Mouse (Mus musculus) myocyte (in vitro differentiated cells): ENCODE measurements around the gene Tlx1.

Experiments
- CEBPB ChIP-seq: IDR thresholded peaks from 2 replicates; pipeline ENCODE4 v1.6.1; 2011; ENCODE audit warnings: mild to moderate bottlenecking, moderate library complexity; ENCODE audit not compliant: poor library complexity, insufficient read depth, severe bottlenecking
- E2F4 ChIP-seq: IDR thresholded peaks from one replicate; pipeline ENCODE4 v1.6.1; 2011; ENCODE audit warnings: mild to moderate bottlenecking, control low read depth, moderate library complexity; ENCODE audit not compliant: insufficient read depth
- MAX ChIP-seq: IDR thresholded peaks from one replicate; pipeline ENCODE4 v1.6.1; 2011; ENCODE audit warnings: low read depth, mild to moderate bottlenecking, control low read depth
- MYOG ChIP-seq, 3 experiments: IDR thresholded peaks; one replicate each; pipeline ENCODE4 v1.6.1; 2011; ENCODE audit warnings: control low read depth in 2 of 3, low read depth in 2 of 3, mild to moderate bottlenecking in 2 of 3; ENCODE audit not compliant: insufficient read length in 2 of 3, control insufficient read depth in 1 of 3, insufficient read depth in 1 of 3
- POLR2A ChIP-seq: IDR thresholded peaks from one replicate; pipeline ENCODE4 v1.6.1; 2011; ENCODE audit warnings: low read depth, mild to moderate bottlenecking, control low read depth, moderate library complexity; ENCODE audit not compliant: insufficient read length
- POLR2AphosphoS2 ChIP-seq: IDR thresholded peaks from one replicate; pipeline ENCODE4 v1.6.1; 2011; ENCODE audit warnings: low read depth, control low read depth; ENCODE audit not compliant: insufficient read length
- SRF ChIP-seq: IDR thresholded peaks from one replicate; pipeline ENCODE4 v1.6.1; 2011; ENCODE audit warnings: low read depth; ENCODE audit not compliant: control insufficient read depth, insufficient read length
- TCF12 ChIP-seq: IDR thresholded peaks from one replicate; pipeline ENCODE4 v1.6.1; 2011; ENCODE audit warnings: mild to moderate bottlenecking, control low read depth; ENCODE audit not compliant: poor library complexity, insufficient read depth, severe bottlenecking
- TCF3 ChIP-seq: IDR thresholded peaks from one replicate; pipeline ENCODE4 v1.6.1; 2011; ENCODE audit warnings: low read depth, control low read depth; ENCODE audit not compliant: insufficient read length
- USF1 ChIP-seq: IDR thresholded peaks from one replicate; pipeline ENCODE4 v1.6.1; 2011; ENCODE audit warnings: low read depth, mild to moderate bottlenecking, control low read depth, moderate library complexity

DNA sequence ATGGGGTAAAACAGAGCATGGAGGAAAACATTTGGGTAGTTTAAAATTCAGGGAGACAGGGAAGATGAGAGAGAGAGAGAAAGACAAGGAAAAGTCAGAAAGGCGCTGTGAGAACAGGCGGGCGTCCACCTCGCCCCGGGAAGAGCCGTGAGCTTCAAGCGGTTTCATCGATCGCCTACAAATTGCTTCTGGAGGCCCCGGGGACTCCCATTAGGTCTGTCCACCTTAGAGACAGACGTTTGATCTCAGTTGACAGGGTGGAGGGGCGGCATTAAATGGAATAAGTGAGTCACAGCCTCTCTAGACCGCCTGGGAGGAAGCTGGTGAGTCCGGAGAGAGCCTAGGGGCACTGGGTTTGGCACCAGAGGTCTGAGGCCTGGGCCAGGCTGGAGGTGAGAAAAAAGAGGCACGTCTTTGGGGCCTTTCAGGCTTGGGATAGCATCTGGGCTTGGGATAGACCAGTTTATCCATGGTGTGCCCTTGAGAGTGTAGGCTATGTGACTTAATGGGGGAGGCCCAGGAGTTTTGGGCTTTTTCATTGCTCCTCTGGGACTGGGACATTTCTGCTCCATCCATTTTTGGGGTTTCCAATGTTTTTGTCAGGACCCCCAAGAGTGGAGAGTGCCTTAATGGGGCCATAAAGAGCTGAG lies 4.8 kb downstream of the Tlx1 start:
- TF ChIP-seq POLR2A (no peak), MAX (no peak), TCF12 (no peak), SRF (no peak), E2F4 (no peak), MYOG (IDR thresholded peaks at IDR 0.05; ENCODE audit: control insufficient read depth in 1 of 3, insufficient read depth in 1 of 3, insufficient read length in 2 of 3, low read depth in 2 of 3) (no peak), CEBPB (no peak), TCF3 (no peak), USF1 (no peak), POLR2AphosphoS2 (no peak)
